Mouse (Mus musculus): ENCODE measurements around the gene Ly6g6c.

Ly6g6c gene

DNA sequence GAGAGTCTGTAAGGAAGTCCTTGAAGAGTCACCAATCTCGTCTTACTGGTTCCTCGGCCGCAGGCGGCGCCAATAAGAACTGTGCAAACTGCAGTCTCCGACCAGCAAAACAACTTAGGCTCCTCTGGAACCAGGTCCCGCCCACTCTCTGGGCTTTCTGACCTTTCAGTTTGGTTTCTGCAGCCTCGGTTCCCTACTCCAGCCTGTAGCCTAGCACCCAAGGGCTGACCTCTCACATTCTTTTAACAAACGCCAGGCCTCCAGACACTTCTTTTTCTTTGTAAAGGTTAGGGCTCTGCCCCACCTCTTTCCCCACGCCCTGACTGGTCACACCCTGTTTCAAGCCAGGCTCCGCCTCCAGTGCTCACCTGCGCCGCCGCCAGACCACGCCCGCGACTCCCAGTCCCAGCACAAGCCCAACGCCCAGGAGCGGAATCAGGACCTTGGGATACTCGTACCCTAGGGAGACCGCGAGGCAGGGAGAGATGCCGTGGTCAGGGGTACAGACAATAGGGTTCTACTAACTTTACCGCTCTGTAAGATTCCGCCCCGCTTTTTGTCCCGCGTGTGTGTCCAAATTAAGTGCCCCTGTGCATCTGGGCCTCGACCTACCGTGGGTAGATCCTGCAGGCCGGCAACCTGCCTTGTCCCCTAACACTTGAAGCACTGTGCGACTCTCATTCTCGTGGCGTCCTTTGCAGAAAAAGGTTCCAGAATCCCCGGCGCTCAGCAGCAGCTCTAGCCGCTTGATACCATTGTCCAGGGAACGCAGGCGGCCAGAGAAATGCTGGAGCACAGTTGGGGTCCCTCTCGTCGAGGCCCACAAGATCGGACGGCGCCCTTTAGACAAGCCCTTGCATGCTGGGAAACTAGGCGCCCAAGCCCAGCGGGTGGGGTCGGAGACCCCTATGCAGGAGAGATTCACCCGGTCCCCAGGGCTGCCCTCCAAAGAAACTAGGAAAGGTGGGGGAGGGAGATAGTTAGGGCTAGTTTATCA is at the start of gene Ly6g6c:
TSS of gene Ly6g6c (plus strand) at position 438 of the 997 bp plus-strand sequence.
- peak; percentile 62 to 71 for DNase-seq

DNA sequence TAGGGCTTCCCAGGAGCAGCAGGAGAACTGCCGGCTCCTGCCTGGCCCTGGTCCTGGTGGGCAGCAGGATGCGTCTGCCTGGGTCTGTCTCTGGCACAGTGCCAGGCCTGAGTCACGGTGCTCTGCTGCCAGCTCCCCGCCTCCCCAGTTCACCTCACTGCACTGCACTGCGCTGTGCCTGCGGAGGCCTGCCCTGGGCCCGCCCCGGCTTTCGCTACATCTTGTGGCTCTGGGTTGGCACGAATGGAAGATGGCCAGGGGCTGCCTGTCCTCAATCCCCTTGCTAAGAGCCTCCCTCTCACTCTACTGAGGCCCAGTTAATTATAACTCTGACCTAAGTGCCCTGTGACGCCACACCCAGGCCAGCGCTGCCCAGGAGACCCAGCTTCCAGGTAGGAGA is 48.8 kb upstream of the Ly6g6c start, which contains the start of gene Vwa7:
TSS of gene Vwa7 (plus strand) at position 204 of the 400 bp plus-strand sequence.
- DNase-seq: peak; percentile 86 to 89

DNA sequence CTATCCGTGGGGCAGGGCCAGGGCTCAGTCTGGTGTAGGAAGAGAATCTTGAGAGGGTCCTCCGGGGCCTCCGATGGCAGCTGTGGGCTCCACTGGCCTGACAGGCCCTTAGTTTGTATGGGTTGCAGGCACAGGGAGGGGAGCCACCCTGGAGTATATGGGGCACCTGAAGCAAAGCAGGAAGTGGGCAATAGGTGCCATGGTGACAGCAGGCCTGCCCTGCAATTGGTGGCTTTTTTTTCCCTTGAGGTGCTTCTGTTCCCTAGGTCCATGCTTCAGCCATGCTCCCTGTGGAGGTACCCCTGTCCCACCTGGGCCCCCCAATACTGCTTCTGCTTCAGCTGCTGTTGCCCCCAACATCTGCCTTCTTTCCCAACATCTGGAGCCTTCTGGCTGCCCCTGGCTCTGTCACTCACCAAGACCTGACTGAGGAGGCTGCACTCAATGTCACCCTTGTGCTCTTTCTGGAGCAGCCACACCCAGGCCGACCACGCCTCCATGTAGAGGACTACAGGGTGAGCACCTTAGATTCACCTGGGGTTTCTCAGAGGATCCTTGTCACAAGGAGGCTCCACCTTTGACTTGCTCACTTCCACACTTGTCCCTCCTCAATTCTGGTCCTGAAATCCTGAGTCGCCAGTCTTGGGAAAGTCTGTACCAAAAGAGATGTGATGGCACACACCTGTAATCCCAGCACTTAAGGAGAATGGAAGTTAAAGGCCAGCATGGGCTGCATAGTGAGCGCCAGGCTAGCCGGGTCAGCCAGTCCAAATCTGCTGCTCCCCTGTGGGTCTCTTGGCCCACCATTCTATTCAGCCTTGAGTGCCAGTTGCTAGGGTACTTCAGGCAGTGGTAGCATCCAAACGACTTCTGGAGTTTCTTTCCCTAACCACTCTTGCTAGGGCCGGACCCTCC is 48.1 kb upstream of the Ly6g6c start:
- DNase-seq: no peak

DNA sequence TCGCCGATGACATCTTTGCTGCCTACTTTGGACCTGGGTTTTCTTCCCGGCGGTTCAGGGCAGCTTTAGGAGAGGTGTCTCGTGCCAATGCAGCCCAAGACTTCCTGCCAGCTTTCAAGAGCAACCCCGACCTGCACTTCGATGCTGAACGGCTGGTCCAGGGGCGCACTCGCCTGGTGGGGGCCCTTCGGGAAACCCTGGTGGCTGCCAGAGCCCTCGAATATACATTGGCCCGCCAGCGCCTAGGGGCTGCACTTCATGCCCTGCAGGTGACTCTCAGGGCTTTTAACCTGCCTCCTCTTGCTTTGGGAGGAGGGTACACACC is 47.5 kb upstream of the Ly6g6c start:
- DNase-seq: peak in 1 of 2 experiments; percentile 27

DNA sequence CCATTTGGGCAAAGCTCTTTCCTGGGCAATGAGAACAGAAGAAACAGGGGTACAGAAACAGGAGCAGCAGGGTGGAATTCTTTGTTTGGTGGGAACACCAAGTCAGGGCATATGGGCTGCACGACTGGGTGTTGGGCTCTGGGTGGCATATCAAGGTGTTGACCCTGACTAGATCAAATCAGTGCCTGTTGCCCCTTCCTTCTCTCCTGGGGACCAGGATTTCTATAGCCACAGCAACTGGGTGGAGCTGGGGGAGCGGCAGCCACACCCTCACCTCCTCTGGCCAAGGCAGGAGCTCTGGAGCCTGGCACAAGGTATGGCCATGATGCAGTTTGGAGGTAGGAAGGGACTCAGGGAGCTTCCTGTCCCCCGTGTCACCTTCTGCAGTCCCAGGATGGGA is 47.0 kb upstream of the Ly6g6c start:
- DNase-seq: peak in 1 of 2 experiments; percentile 17

DNA sequence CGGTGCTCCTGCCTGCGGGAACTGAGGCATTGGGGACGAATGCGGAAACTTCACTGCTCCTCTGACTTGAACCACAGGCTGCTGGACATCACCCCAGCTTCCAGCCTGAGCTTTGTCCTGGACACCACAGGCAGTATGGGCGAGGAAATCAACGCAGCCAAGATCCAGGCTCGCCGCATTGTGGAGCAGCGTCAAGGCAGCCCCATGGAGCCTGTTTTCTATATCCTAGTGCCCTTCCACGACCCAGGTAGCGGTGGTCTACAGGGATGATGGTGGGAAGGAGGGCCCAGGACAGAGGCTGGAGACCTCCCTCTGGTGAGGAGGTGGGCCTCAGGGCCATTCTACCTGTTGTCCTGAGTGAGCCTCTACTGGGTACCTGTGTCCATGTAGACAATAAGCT is 45.3 kb upstream of the Ly6g6c start:
- DNase-seq: peak in 1 of 2 experiments; percentile 15

DNA sequence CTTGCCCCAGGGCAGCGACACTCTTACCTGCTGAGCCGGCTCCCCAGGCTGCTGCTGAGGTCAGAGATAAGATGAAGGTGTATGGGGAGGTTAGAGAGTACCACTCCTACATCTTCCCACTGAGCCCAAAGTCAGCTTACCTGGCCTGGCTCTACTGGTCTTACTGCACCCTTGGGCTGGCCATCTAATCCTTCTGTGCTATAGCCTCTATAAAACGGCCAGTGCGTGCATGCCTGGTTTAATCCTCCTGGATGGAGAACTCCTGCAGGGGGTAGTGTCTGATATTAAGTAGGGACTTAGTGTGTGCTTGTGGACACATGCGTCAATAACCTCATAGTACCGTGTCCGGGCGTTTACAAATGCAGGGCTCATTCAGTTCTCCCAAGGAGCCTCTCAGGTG is 44.6 kb upstream of the Ly6g6c start:
- peak in 1 of 2 experiments; percentile 9 for DNase-seq

DNA sequence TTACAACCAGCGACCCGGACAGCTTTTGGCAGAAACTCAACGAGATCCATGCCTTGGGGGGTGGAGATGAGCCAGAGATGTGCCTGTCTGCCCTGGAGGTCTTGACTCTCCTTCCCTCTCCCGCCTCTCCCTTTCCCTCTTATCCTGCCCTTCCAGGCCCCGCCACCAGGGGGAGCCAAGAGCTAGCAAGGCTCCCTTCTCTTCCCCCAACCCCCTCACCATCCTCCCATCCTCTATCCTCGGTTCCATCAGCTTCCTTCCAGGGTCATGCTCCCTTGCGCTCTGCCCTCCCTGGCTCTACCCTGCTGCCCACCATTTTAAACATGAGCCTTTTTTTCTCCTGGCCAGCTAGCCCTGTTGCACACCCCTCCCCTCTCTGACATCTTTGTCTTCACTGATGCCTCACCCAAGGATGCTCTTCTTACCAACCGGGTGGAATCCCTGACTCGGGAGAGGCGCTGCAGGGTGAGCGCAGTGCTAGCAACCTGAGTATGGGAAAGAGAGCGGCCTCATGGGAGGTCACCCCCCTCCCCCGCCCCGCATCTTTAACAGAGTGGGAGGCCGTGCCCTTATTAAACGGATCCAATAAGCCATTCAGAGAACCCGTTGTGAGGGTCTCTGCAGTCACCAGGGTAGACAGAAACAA is 43.9 kb upstream of the Ly6g6c start:
- peak; percentile 91 for DNase-seq

DNA sequence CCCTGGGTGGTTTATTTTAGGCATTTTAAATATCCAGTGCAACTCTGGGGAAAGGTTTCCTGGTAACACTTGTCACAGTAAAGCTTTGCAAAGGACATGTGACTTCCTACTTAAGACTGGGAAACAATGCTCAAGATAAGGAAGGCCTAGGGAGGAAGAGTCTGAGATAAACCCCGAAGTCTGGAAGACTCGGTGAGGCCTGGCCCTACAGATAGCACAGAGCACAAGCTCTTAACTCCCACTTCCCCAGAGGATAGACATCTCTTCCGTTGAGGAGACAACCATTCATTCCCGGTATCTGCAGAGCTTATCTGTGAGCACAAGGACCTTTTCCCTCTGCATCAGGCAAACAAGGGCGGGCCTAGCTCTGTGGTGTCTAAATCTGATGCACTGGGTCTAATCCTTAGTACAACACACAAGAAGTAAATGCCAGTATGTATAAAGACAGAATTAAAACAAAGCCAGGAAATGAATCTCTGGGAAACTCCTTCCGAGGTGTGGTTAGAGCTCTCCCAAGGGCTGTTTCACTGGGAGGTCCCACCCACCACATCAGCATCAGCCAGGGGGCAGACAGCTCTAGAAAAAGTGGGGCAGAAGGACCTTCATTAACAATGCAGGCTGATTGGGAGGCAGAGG is 43.2 kb upstream of the Ly6g6c start:
- DNase-seq: no peak

DNA sequence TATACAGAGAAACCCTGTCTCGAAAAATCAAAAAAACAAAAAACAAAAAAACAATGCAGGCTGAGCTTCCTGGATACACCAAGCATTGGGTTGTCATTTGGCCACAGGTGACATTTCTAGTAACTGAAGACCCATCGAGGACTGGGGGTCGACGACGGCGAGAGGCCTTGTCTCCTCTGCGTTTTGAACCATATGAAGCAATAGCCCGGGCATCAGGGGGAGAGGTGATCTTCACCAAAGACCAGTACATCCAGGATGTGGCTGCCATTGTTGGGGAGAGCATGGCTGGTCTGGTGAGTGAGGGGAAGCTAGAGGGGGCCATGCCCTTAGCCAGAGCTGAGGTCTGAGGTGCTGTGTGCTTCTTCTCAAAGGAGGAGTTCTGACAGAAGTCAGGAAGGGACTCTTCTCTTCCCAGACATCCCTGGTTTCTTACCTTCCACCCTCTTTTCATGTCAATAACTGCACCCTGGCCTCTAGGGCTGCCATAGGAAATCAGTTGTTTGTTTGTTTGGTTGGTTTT is 42.6 kb upstream of the Ly6g6c start:
- DNase-seq: no peak

DNA sequence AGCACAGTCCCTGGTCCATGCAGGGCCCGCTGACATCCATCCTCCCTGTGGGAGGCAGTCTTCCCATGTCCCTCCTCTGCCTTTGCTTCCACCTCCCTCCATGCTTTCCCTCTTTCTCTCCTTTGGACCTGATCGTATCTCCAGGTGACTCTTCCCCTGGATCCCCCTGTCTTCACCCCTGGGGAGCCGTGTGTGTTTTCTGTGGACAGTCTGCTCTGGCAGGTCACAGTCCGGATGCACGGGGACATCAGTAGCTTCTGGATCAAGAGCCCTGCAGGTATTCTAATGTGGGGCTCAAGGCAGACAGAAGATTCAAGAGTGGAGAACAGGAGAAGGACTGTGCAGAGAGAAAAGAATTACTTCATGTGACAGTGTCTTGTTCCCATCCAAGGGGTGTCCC is 42.0 kb upstream of the Ly6g6c start:
- DNase-seq: no peak

DNA sequence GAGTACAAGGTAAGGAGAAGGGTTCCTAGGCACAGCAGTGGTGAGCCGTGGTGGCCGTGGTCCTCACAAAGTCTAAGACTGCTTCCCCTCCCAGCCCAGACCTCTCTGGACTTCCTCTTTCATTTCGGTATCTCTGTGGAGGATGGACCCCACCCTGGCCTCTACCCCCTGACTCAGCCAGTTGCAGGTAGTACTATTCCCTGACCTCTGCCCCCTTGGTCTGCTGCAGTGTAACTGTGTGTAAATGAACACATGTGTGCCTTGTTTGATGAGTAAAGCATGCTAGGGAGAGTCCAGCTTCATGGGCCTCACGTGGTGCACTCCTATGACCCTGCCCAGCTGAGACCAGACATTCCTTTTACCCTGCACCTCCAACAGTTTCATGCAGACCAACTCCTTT is 41.4 kb upstream of the Ly6g6c start:
- no peak for DNase-seq

DNA sequence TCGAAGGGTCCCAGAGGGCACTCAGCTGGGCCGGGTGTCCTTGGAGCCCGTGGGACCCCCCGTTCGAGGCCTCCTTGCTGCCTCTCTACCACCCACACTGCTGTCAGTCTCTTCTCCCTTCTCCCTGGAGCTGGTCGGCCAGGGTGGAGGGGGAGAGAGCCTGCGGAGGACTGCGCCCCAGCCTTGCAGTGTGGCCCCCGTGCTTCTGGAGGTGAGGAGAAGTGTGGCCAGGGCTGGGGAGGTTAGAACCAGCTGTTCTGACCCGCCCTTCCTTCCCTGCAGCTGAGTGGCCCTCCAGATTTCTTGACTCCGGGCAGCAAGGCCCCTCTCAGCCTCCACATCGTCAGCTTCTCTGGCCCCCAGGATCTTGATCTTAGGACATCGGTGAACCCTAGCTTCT is 40.9 kb upstream of the Ly6g6c start:
- no peak for DNase-seq

DNA sequence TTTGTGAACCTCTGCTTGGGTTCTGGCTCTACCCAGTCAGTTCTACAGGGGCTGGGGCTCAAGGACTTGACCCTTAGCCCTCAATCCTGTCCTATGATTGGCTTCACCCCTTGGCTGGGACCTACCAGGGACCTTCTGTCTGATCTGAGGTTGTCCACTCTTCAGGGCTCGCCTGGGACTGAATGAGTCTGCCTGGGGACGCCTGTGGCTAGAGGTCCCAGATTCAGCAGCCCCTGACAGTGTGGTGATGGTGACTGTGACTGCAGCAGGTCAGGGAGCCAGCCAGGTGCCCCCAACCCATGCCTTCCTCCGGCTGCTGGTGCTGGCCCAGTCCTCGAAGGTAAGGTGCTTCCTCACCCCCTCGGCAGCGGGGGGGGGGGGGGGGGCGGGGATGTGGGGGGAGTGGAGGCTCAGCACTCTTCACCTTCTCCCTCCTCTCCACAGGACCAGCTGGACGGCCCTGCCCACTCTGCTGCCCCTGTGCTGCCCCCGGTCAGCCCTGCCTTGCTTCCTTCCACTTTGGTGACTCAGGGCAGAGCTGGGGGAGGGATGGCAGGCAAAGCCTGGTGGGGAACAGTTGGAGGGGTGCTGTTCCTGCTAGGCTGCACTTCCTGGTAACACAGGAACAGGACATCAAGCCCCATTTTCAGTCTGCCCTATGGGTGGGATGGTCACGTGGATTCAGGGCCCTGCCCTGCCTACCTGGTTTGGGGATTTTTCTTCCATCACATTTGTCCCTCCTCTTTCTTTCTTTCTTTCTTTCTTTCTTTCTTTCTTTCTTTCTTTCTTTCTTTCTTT is 40.3 kb upstream of the Ly6g6c start:
- DNase-seq: no peak

DNA sequence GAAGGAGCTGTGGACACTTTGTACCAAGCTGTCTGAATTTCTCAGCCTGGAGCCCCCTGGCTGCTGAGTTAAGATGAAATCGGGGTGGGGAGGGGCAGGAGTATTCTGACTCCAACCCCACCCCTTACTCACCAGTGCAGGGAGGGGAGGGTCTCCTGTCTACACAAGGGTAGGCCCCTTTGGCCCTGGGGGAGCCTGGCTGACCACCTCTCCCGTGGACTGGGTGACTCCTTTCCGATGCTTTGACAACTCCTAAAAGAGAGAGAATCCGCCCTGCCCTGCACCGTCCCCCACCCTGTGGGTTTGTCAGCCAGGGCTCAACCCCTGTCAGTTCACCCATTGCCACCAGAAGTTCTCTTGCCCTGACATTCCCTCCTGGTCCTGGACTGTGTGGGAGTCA is 39.0 kb upstream of the Ly6g6c start:
- DNase-seq: no peak

DNA sequence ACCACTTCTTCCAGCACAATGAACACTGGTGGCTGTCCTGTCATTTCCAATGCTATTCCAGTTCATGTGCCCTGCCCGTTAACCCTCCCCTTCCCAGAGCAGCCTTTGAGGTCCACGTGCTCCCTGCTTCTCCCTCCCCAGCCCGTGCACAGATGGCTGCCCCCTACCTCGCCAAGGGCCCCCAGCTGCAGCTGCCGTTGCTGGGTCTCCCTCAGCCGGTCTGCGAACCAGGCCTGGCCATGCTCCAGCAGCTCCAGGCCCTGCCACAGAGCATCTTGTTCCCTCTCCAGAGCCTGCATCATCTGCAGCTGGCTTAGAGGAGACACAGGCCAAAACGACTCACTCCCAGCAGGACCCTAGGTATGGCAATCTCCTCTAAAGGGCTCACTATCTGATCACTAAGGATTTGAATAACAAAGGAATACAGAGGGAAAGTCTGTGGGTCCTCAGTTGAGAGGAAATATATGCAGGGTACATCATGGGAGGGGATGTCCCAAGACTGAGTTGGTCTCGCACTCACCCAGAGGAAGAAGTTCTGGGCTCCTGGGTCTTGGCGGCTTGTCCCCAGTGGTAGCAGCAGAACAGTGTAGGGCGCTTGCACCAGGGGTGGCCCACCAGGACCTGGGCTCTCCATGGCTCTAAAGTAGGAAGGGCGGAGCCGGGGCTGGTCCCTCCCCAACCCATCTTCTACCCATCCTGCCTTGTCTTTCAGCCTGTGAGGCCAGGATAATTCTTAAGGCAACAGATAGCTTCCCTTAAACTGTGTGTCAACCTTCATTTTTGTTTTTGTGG is 37.7 kb upstream of the Ly6g6c start, which contains the start of gene Sapcd1:
TSS of gene Sapcd1 (minus strand) at position 740 of the 792 bp plus-strand sequence.
- peak in 1 of 2 experiments; percentile 30 for DNase-seq

DNA sequence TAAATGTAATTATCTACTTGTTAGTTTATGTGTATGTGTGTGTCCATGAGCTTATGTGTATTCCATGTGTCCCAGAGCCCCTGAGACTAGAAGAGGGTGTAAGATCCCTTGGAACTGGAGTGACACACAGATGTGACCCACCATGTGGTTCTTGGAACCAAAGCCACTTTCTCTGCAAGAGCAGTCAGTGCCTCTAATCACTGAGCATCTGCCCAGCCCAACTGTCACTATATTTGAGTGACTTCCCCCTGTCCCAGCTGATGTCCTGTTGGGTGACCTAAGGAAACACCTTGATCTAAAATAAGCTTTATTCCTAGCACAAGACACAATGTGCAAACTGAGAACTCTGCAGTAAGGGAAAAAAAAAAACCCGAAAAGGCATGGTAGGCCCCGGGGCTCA is 36.9 kb upstream of the Ly6g6c start:
- DNase-seq: no peak

DNA sequence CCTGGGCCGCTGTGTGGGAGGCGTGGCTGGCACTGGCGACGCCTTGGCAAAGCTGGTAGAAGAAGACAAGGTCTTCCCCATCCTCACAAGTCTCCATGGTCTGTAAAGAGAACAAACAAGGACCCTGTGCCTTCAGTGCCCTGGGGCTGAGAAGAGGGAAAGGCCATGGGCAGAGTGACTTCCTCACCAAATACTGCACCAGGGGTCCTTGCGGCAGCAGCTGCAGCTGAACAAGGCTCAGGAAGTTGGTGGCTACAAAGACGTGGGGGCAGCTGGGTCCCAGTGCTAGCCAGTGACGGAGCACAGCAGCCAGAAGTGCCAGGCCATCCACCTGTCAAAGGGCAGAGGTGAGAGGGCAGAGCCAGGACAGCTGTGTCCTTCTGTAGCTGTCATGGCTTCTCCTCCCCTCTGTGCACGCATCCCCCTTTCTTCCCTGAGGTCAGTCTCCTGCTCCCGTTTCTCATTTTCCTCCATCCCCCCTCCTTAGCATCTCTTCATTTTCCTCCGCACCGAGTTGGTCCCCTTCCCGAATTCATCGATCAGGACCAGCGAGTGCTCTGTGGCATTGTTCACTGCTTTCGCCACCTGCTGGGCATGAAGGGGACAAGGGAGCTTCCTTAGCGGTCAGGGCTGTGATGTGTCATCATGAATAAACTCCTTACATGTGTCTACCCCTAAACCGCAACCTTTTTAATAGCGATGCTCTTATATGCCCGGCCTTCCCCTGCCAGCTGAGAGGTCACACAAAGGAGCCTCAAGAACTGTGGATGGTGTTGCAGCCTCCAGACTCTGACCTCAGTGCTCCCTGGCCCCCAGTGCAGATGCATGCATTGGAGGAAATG is 35.3 kb upstream of the Ly6g6c start:
- peak in 1 of 2 experiments; percentile 18 for DNase-seq

DNA sequence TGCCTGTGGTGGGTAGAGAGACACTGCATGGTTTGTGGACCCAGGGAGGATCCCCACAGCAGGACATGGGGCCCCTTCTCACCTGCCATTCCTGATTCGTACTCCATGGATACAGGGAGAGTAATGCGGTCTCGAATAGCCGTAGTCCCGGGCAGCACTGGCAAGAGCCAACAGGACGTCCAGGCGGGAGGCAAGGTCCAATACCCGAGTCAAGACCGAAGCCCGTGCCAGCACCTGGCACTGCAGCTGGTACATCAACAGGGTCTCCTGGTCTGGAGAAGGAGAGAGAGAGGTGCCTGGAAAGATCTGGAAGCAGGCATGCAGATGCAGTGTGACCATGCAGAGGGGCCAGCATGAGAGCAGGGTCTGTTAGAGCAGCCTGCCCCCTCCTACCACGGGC is 33.9 kb upstream of the Ly6g6c start:
- DNase-seq: no peak
